Mouse (Mus musculus) C2C12 (cell line): ENCODE measurements around the gene Map3k20. TPM values are rescaled to one million over a fixed set of nuclear protein-coding genes. Genes with fewer than 3 reads are reported as not detected.

Experiments used
- H3K27me3 ChIP-seq: one replicate; pipeline ENCODE4 v1.6.1; 2011; ENCODE audit not compliant: control insufficient read depth, insufficient read depth, insufficient read length
- H3K36me3 ChIP-seq: one replicate; pipeline ENCODE4 v1.6.1; 2011; ENCODE audit not compliant: control insufficient read depth, insufficient read depth
- H3K4me3 ChIP-seq: one replicate; pipeline ENCODE4 v1.5.1; 2011; ENCODE audit warnings: mild to moderate bottlenecking, control low read depth; ENCODE audit not compliant: poor library complexity, insufficient read depth, severe bottlenecking
- H3K79me2 ChIP-seq: one replicate; pipeline ENCODE4 v1.6.1; 2011; ENCODE audit not compliant: control insufficient read depth, insufficient read depth
- H3K79me3 ChIP-seq: one replicate; pipeline ENCODE4 v1.6.1; 2011; ENCODE audit warnings: low read depth, control low read depth
- H3ac ChIP-seq: one replicate; pipeline ENCODE3; 2011; ENCODE audit warnings: low read depth; ENCODE audit not compliant: control insufficient read depth, insufficient read length
- CEBPB ChIP-seq: IDR thresholded peaks from one replicate; pipeline ENCODE4 v1.6.1; 2011; ENCODE audit warnings: low read depth, mild to moderate bottlenecking, control low read depth, moderate library complexity
- CTCF ChIP-seq: IDR thresholded peaks from one replicate; pipeline ENCODE4 v1.5.1; 2011; ENCODE audit not compliant: control insufficient read depth, insufficient read depth, insufficient read length
- FOSL1 ChIP-seq: IDR thresholded peaks from one replicate; pipeline ENCODE4 v1.8.0; 2011; ENCODE audit warnings: mild to moderate bottlenecking, low read length; ENCODE audit not compliant: poor library complexity, insufficient read depth, severe bottlenecking
- MAX ChIP-seq: IDR thresholded peaks from one replicate; pipeline ENCODE4 v1.6.1; 2011; ENCODE audit warnings: mild to moderate bottlenecking, control low read depth
- MYOD1 ChIP-seq: IDR thresholded peaks from one replicate; pipeline ENCODE4 v1.6.1; 2011; ENCODE audit warnings: low read depth; ENCODE audit not compliant: control insufficient read depth, insufficient read length
- MYOG ChIP-seq: IDR thresholded peaks from one replicate; pipeline ENCODE4 v1.6.1; 2011; ENCODE audit not compliant: control insufficient read depth, insufficient read length; ENCODE audit errors: extremely low read depth
- USF1 ChIP-seq: IDR thresholded peaks from one replicate; pipeline ENCODE4 v1.6.1; 2011; ENCODE audit warnings: low read depth, mild to moderate bottlenecking, control low read depth, moderate library complexity
- polyA plus RNA-seq: library from polyadenylated mRNA; unstranded; fragments of >200 nt; fragmentation: generic; extraction: Trizol; gene quantifications from one replicate; pipeline ENCODE4 v1.2.1, GENCODE M21; 2012; ENCODE audit warnings: missing spikeins

Gene Map3k20
- polyA plus RNA-seq, 1 experiment = 19.5 TPM

GRCm38 (mm10) chr2:72406701-72407100 lies 121.3 kb downstream of the Map3k20 start:
- TF ChIP-seq CTCF (no peak), CEBPB (no peak), MYOD1 (no peak)
- Histone ChIP-seq H3K27me3 (no peaks in the 10 kb centered on the region), H3K79me2 (no peaks in the 10 kb centered on the region), H3ac (no peak overlapping the region), H3K79me3 (no peaks in the 10 kb centered on the region), H3K36me3 (peaks cover 60% of the 10 kb centered on the region), H3K4me3 (no peak overlapping the region)

DNA sequence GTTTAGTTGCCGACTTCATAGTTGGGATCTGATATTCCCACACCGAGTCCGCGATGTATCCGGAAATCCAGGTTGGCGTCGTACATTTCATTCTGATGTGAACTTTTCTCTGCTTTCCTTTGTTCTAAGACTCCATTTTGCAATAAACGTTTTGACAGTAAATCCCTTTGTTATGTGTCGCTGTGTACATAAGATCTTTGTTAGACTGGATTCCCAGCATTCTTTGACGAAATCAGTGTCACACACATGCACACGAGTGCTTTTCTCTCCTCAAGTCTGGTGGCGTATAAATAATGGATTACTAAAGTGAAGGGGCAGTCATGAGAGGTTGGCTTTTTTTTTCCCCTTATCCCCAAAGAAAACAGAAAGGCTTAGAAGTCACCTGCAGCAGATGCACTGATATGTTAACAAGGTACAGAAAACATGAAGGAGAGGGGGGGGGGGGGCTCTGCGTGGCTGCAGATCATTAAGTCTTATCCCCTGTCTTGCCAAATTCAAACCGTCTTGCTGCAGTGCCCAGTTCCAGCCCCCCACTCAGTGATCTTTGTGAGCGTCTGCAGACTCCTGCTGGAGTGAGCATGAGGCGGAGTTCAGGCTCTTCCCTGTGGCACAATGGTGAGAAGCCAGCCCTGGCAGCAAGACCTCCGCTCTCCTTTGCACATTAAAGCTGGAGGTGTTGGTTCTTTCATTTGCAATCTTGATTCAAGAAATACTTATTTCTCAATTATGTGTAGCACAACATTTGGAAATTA lies 122.1 kb downstream of the Map3k20 start:
- H3K36me3 ChIP-seq = peaks cover 56% of the 10 kb centered on the region
- H3ac ChIP-seq = no peak overlapping the region
- H3K79me2 ChIP-seq = no peaks in the 10 kb centered on the region
- H3K27me3 ChIP-seq = no peaks in the 10 kb centered on the region
- TF ChIP-seq MYOG = no peak
- no peak for TF ChIP-seq MAX
- no peak for TF ChIP-seq USF1
- no peak for TF ChIP-seq CEBPB
- TF ChIP-seq CTCF = no peak
- no peak for TF ChIP-seq FOSL1
- no peak for TF ChIP-seq MYOD1
- no peaks in the 10 kb centered on the region for H3K79me3 ChIP-seq
- H3K4me3 ChIP-seq = no peak overlapping the region

DNA sequence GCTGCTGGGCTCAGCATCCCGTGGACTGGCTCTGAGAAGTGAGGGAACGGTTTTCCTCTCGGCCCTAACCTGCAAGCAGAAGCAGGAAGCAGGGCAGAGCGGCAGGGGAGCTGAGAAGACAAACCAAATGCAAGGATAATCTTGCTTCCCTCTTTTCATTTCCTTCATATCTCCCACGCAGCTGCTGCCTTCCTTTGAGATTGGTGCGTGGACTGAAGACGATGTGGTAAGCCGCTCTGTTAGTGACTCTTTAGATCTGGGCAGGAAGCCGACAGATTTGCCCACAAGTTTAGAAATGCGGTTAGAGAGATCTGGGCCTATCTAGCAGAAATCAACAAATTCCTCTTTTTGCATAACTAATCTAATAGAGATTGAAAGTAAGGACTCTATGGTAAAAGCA lies 124.5 kb downstream of the Map3k20 start:
- H3K79me3 ChIP-seq = no peaks in the 10 kb centered on the region
- H3K4me3 ChIP-seq = no peak overlapping the region
- TF ChIP-seq MYOD1 = no peak
- TF ChIP-seq CTCF = no peak
- TF ChIP-seq FOSL1 = no peak
- no peak for TF ChIP-seq CEBPB
- no peaks in the 10 kb centered on the region for H3K79me2 ChIP-seq
- H3K36me3 ChIP-seq = peaks cover 41% of the 10 kb centered on the region
- no peaks in the 10 kb centered on the region for H3K27me3 ChIP-seq
- no peak overlapping the region for H3ac ChIP-seq

GRCm38 (mm10) chr2:72412266-72412665 lies 126.8 kb downstream of the Map3k20 start:
- peaks cover 42% of the 10 kb centered on the region for H3K36me3 ChIP-seq
- no peak overlapping the region for H3ac ChIP-seq
- no peaks in the 10 kb centered on the region for H3K79me2 ChIP-seq
- H3K79me3 ChIP-seq = no peaks in the 10 kb centered on the region
- no peak overlapping the region for H3K4me3 ChIP-seq
- TF ChIP-seq USF1 = no peak
- no peak for TF ChIP-seq MYOG
- TF ChIP-seq MYOD1 = no peak
- no peaks in the 10 kb centered on the region for H3K27me3 ChIP-seq

- Histone ChIP-seq H3ac (no peak overlapping the region), H3K27me3 (no peaks in the 10 kb centered on the region), H3K4me3 (no peak overlapping the region), H3K36me3 (peaks cover 45% of the 10 kb centered on the region), H3K79me3 (no peaks in the 10 kb centered on the region), H3K79me2 (no peaks in the 10 kb centered on the region)
- TF ChIP-seq MAX = no peak
- no peak for TF ChIP-seq MYOG
- no peak for TF ChIP-seq CTCF
- TF ChIP-seq CEBPB = no peak
- no peak for TF ChIP-seq USF1
- no peak for TF ChIP-seq MYOD1
- TF ChIP-seq FOSL1 = no peak
These were observed 130.0 kb downstream of the Map3k20 start for GRCm38 (mm10) chr2:72415416-72415815.
